Mouse (Mus musculus): ENCODE measurements around the gene Olfr1348. TPM values are rescaled to one million over a fixed set of nuclear protein-coding genes. Genes with fewer than 3 reads are reported as not detected.

Gene Olfr1348
- total and polyA plus RNA-seq, 3 experiments = not detected

Other genes starting within 250 kb of the Olfr1348 start
- 0.50 and 0.51 TPM in 2 replicates for gene Zfp667, start 222.2 kb downstream of the Olfr1348 start, total RNA-seq (2012; rRNA removed)
- gene Zfp667, start 222.2 kb downstream of the Olfr1348 start, total RNA-seq (2014; rRNA removed) = 0.46 and 0.58 TPM in 2 replicates
- gene Zfp667, start 222.2 kb downstream of the Olfr1348 start, polyA plus RNA-seq (2012; ENCODE audit: insufficient read length, low read depth) = 0.56 and 0.87 TPM in 2 replicates
- gene Zfp583, start 177.5 kb downstream of the Olfr1348 start, total RNA-seq (2012; rRNA removed) = not detected in 2 replicates
- gene Zfp583, start 177.5 kb downstream of the Olfr1348 start, total RNA-seq (2014; rRNA removed) = not detected in 2 replicates
- gene Zfp583, start 177.5 kb downstream of the Olfr1348 start, polyA plus RNA-seq (2012; ENCODE audit: insufficient read length, low read depth) = not detected in 2 replicates
- gene Gm3854, start 165.0 kb downstream of the Olfr1348 start, total RNA-seq (2012; rRNA removed) = not detected in 2 replicates
- not detected in 2 replicates for gene Gm3854, start 165.0 kb downstream of the Olfr1348 start, total RNA-seq (2014; rRNA removed)
- gene Gm3854, start 165.0 kb downstream of the Olfr1348 start, polyA plus RNA-seq (2012; ENCODE audit: insufficient read length, low read depth) = not detected in 2 replicates
- gene Zfp78, start 145.5 kb downstream of the Olfr1348 start, total RNA-seq (2012; rRNA removed) = not detected in 2 replicates
- gene Zfp78, start 145.5 kb downstream of the Olfr1348 start, total RNA-seq (2014; rRNA removed) = not detected in 2 replicates
- not detected in 2 replicates for gene Zfp78, start 145.5 kb downstream of the Olfr1348 start, polyA plus RNA-seq (2012; ENCODE audit: insufficient read length, low read depth)
- gene Zfp28, start 125.5 kb downstream of the Olfr1348 start, total RNA-seq (2012; rRNA removed) = 0.88 and 1.1 TPM in 2 replicates
- gene Zfp28, start 125.5 kb downstream of the Olfr1348 start, total RNA-seq (2014; rRNA removed) = 0.82 and 2.5 TPM in 2 replicates
- 1.2 TPM in 2 replicates for gene Zfp28, start 125.5 kb downstream of the Olfr1348 start, polyA plus RNA-seq (2012; ENCODE audit: insufficient read length, low read depth)
- gene Smim17, start 110.0 kb downstream of the Olfr1348 start, total RNA-seq (2012; rRNA removed) = not detected in 2 replicates
- not detected in 2 replicates for gene Smim17, start 110.0 kb downstream of the Olfr1348 start, total RNA-seq (2014; rRNA removed)
- not detected in 2 replicates for gene Smim17, start 110.0 kb downstream of the Olfr1348 start, polyA plus RNA-seq (2012; ENCODE audit: insufficient read length, low read depth)
- not detected in 2 replicates for gene Gm20715, start 98.5 kb downstream of the Olfr1348 start, total RNA-seq (2012; rRNA removed)
- not detected in 2 replicates for gene Gm20715, start 98.5 kb downstream of the Olfr1348 start, total RNA-seq (2014; rRNA removed)
- not detected in 2 replicates for gene Gm20715, start 98.5 kb downstream of the Olfr1348 start, polyA plus RNA-seq (2012; ENCODE audit: insufficient read length, low read depth)
- gene Olfr1344, start 70.1 kb downstream of the Olfr1348 start, total RNA-seq (2012; rRNA removed) = not detected in 2 replicates
- not detected in 2 replicates for gene Olfr1344, start 70.1 kb downstream of the Olfr1348 start, total RNA-seq (2014; rRNA removed)
- gene Olfr1344, start 70.1 kb downstream of the Olfr1348 start, polyA plus RNA-seq (2012; ENCODE audit: insufficient read length, low read depth) = not detected in 2 replicates
- not detected in 2 replicates for gene Olfr1336, start 52.6 kb downstream of the Olfr1348 start, total RNA-seq (2012; rRNA removed)
- not detected in 2 replicates for gene Olfr1336, start 52.6 kb downstream of the Olfr1348 start, total RNA-seq (2014; rRNA removed)
- gene Olfr1336, start 52.6 kb downstream of the Olfr1348 start, polyA plus RNA-seq (2012; ENCODE audit: insufficient read length, low read depth) = not detected in 2 replicates
- gene Olfr1346, start 41.6 kb downstream of the Olfr1348 start, total RNA-seq (2012; rRNA removed) = not detected in 2 replicates
- not detected in 2 replicates for gene Olfr1346, start 41.6 kb downstream of the Olfr1348 start, total RNA-seq (2014; rRNA removed)
- gene Olfr1346, start 41.6 kb downstream of the Olfr1348 start, polyA plus RNA-seq (2012; ENCODE audit: insufficient read length, low read depth) = not detected in 2 replicates
- gene Olfr5, start 21.8 kb downstream of the Olfr1348 start, total RNA-seq (2012; rRNA removed) = not detected in 2 replicates
- not detected in 2 replicates for gene Olfr5, start 21.8 kb downstream of the Olfr1348 start, total RNA-seq (2014; rRNA removed)
- not detected in 2 replicates for gene Olfr5, start 21.8 kb downstream of the Olfr1348 start, polyA plus RNA-seq (2012; ENCODE audit: insufficient read length, low read depth)
- not detected in 2 replicates for gene Olfr1347, start 9.0 kb downstream of the Olfr1348 start, total RNA-seq (2012; rRNA removed)
- gene Olfr1347, start 9.0 kb downstream of the Olfr1348 start, total RNA-seq (2014; rRNA removed) = not detected in 2 replicates
- gene Olfr1347, start 9.0 kb downstream of the Olfr1348 start, polyA plus RNA-seq (2012; ENCODE audit: insufficient read length, low read depth) = not detected in 2 replicates
- gene Olfr1349, start 14.2 kb upstream of the Olfr1348 start, total RNA-seq (2012; rRNA removed) = not detected in 2 replicates
- gene Olfr1349, start 14.2 kb upstream of the Olfr1348 start, total RNA-seq (2014; rRNA removed) = not detected in 2 replicates
- not detected in 2 replicates for gene Olfr1349, start 14.2 kb upstream of the Olfr1348 start, polyA plus RNA-seq (2012; ENCODE audit: insufficient read length, low read depth)
- gene Olfr1350, start 56.1 kb upstream of the Olfr1348 start, total RNA-seq (2012; rRNA removed) = not detected in 2 replicates
- gene Olfr1350, start 56.1 kb upstream of the Olfr1348 start, total RNA-seq (2014; rRNA removed) = not detected in 2 replicates
- gene Olfr1350, start 56.1 kb upstream of the Olfr1348 start, polyA plus RNA-seq (2012; ENCODE audit: insufficient read length, low read depth) = not detected in 2 replicates
- gene Zim1, start 187.7 kb upstream of the Olfr1348 start, total RNA-seq (2012; rRNA removed) = not detected in 2 replicates
- not detected in 2 replicates for gene Zim1, start 187.7 kb upstream of the Olfr1348 start, total RNA-seq (2014; rRNA removed)
- gene Zim1, start 187.7 kb upstream of the Olfr1348 start, polyA plus RNA-seq (2012; ENCODE audit: insufficient read length, low read depth) = not detected in 2 replicates
- gene Peg3, start 221.7 kb upstream of the Olfr1348 start, total RNA-seq (2012; rRNA removed) = not detected in 2 replicates
- not detected in 2 replicates for gene Peg3, start 221.7 kb upstream of the Olfr1348 start, total RNA-seq (2014; rRNA removed)
- gene Peg3, start 221.7 kb upstream of the Olfr1348 start, polyA plus RNA-seq (2012; ENCODE audit: insufficient read length, low read depth) = not detected in 2 replicates
- not detected in 2 replicates for gene Usp29, start 221.8 kb upstream of the Olfr1348 start, total RNA-seq (2012; rRNA removed)
- not detected in 2 replicates for gene Usp29, start 221.8 kb upstream of the Olfr1348 start, total RNA-seq (2014; rRNA removed)
- gene Usp29, start 221.8 kb upstream of the Olfr1348 start, polyA plus RNA-seq (2012; ENCODE audit: insufficient read length, low read depth) = not detected in 2 replicates

All from CH12.LX (cell line).